Mouse (Mus musculus) layer of hippocampus, adult 9-11 months (tissue): Measurements from ENCODE around the gene 9530003J23Rik.
"Not testable (repeated sequence)": the region's sequence is repeated elsewhere in the genome, so short reads cannot be mapped to it uniquely, and the experiment has no call there.

Experiments used
- DNase-seq: peaks from one replicate; pipeline ENCODE4 v3.0.0; 2022

The 9530003J23Rik gene

GRCm38 (mm10) chr10:117224102-117224990 lies 14.2 kb downstream of the 9530003J23Rik start, which contains the start of gene Yeats4:
Gene Yeats4 (minus strand): TSS chr10:117224507.
- DNase-seq: peak; percentile 94

GRCm38 (mm10) chr10:117223758-117224101 lies 14.8 kb downstream of the 9530003J23Rik start:
- no peak for DNase-seq

DNA sequence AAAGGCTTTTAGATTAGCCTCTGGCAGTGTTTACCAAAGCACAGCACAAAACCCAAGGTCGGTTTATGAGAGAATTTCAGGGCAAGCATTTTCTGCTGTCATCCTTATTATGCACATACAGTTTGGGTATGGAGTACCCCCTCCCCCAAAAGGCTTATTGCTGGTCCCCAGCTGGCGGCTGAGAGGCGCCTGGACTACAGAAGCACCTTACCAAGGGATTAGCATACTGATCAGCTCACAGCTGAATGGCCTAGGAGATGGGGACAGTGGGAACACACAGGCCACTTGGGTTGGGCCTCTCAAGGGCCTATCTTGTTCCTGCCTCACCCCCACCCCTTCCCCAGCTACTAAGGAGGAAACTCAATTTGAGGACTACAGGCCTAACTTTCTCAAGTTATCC lies 15.7 kb downstream of the 9530003J23Rik start:
- no peak for DNase-seq

DNA sequence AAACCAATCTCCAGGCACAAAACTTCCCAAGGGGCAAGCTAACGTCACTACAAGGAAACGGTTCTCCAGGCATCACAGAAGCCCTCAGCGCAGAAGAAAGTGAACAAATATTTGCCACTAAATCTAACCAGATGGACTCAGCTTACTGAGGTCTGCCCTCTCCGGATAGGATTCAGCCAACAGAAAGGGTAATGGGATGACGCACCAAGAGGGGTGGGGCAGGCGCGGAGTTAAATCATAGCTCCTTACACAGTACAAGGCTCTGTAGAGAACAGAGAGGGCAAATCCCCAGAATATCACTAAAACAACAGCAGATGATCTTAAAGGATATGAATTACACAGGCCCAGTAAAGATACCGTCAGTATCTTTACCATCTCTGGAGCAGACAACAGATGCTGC lies 20.2 kb downstream of the 9530003J23Rik start:
- DNase-seq: no peak

- DNase-seq: no peak
These were observed 21.2 kb downstream of the 9530003J23Rik start for GRCm38 (mm10) chr10:117217246-117217840.

DNA sequence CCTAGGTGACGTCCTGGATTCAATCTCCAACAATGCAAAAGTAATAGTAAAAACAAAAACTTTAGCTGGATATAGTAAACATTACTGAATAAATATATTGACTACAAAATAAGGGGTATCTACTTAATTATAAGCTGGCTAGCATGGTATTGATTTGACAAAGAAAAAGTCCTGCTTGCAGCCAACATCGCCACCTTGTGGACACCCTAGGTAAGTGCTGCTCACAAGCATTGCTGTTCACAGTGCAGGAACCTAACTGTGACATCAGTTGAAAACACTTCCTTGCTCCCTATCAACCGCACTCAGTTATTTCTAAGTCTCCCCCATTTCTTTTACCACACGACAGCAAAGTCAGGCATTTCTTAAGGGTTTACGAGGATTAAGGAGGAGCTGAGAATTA lies 21.7 kb downstream of the 9530003J23Rik start:
- DNase-seq: no peak

DNA sequence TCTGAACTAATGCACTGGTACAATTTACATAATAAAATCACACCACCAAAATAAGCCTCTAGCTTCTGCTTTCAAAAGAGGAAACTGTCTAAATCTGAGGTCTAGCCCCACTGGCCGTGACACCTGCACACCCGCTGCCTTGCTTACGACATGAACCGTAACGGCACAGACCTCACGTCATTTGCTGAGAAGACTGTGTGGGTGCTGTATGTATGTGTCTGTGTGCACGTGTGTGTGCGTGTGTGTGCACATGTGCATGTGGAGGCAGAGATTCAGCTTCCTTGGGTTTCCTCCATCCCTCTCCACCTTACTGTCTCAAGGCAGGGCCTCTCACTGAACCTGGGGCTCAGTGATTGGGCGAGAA lies 22.4 kb downstream of the 9530003J23Rik start:
- DNase-seq: no peak

DNA sequence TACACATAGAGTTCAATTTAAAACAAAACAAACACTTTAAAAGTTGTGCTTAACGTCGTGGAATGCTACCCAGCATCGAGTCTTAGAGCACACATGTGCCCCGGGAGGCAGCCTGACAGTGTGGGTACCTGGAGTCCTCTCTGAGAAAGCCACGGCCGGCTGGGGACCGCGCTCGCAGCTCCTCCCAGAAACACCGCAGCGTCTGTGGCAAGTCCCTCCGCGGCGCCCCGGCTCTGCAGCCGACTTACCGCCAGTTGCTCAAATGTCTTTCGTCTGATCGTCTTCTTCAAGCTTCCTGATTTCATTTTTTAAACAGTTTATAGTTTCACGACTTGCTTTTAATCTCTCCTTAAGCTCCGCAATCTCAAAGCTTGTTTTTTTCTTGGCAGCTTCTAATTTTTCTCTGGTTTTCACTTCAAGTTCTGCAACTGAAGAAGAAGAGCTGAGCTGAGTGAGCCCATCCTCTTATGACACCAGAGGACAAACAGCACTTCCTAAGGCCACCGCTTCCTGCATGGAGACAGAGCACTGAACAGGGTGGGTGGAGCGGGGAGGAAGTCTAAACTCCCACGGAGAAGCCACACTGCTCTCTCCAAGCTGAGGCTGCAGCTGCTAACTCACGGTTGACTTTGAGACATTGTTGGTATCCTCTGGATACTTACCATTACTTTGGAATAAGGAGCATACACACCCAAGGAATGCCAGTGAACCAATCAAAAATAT lies 22.9 kb downstream of the 9530003J23Rik start:
- DNase-seq: no peak

GRCm38 (mm10) chr10:117211023-117211422 lies 27.5 kb downstream of the 9530003J23Rik start:
- no peak for DNase-seq

GRCm38 (mm10) chr10:117209469-117209938 lies 29.0 kb downstream of the 9530003J23Rik start:
- DNase-seq: no peak

GRCm38 (mm10) chr10:117208787-117209186 lies 29.7 kb downstream of the 9530003J23Rik start:
- not testable (repeated sequence) for DNase-seq

GRCm38 (mm10) chr10:117208221-117208620 lies 30.3 kb downstream of the 9530003J23Rik start:
- no peak for DNase-seq

DNA sequence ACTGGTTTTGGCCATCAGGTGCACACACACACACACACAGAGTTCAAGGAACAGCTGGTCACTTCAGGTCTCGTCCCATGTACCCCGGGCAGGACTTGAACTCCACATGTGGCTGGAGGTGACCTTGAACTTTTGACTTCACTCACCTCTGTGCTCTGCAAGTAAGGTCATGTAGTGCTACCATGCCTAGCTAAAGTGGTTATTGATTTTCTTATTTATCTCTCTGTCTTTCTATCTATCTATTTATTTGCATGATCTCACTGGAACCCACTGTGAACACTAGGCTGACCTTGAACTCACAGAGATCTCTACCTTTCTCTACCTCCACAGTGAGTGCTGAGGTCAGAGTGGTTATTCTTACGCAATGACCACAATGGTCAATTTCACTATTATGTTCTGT lies 32.4 kb downstream of the 9530003J23Rik start:
- DNase-seq: no peak

- DNase-seq: no peak
These were observed 34.9 kb downstream of the 9530003J23Rik start for GRCm38 (mm10) chr10:117203558-117203981.

GRCm38 (mm10) chr10:117202981-117203557 lies 35.4 kb downstream of the 9530003J23Rik start:
- no peak for DNase-seq

DNA sequence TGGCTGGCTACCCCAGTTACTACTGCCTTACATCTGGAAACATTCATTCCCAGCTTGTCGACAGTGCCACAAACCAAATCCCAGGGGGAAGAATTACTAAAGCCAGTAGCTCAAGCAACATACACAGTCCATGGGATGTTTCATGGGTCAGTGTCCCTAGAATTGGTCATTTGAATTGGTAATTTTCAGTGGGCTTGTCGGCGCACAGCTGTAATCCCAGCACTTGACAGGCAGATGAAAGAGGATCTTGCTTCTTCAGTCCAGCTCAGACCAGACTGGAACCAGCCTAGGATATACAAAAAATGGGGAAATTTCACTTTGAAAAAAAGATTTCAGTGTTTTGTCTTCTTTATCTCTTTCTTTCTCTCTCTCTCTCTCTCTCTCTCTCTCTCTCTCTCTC lies 38.8 kb downstream of the 9530003J23Rik start:
- DNase-seq: no peak

- DNase-seq: no peak
These were observed 41.8 kb downstream of the 9530003J23Rik start for GRCm38 (mm10) chr10:117196696-117197095.

- DNase-seq: no peak
These were observed 42.8 kb downstream of the 9530003J23Rik start for GRCm38 (mm10) chr10:117195748-117196147.

DNA sequence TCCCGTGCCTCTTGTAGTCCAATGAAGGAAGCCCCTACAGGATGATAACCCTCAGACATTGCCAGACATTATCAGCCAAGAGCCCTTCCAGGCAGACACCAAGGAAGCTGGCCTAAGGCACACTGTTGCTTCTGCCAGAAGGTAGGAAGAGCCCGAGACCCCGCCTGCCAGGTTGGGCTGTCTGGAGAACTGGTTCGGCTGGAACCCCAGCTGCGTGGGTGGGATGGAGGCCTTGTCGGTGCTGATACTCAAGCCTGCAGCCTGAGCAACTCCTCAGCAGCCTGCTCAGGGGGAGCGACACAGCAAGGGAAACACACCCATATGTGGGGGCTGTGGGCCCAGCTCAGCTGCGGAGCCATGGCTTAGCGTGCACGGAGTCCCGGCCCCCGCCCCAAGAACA lies 43.5 kb downstream of the 9530003J23Rik start:
- DNase-seq: no peak

GRCm38 (mm10) chr10:117193364-117193763 lies 45.1 kb downstream of the 9530003J23Rik start:
- DNase-seq: no peak

DNA sequence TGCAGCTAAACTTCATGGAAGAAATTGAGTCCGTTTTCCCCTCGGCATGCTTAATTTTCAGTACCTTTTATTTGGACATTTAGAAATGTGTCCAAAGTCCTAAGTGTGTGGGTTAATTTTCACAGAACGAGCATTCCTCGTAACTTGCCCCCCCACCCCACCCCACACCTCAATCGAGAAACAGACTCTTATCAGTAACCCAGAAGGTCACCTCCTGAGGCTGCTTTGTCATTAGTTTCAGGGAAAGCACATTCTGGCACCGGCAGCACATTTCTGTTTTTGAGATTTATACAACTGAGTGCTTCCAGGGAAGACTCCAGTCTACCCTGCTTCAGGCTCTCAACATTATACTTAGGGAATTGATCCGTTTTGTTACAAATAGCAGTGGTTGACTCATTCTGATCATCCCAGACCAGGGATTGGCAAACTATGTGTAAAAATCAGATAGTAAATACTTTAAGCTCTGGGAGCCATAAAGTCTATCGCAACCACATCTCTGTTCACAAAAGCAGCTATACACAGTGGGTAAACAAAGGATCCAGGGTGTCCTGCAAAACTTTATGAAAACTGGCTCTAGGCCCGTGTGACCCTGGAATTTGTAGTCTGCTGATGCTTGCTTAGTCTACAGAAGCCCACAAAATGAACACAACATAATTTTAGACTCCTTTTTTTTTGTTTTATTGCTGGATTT lies 53.0 kb downstream of the 9530003J23Rik start:
- no peak for DNase-seq
